Mouse (Mus musculus): ENCODE measurements around the gene Abca9.
A peak's percentile ranks its signal among the peaks of the same experiment; 100 is the strongest.

Abca9 gene

GRCm38 (mm10) chr11:110167459-110168251 is at the start of gene Abca9:
Gene Abca9, minus strand, starts transcription at chr11:110168196.
- peak; percentile 30 for DNase-seq

- no peak for DNase-seq
Measured at GRCm38 (mm10) chr11:110217118-110217517, 49.1 kb upstream of the Abca9 start.

GRCm38 (mm10) chr11:110203930-110204329 is 35.9 kb upstream of the Abca9 start:
- DNase-seq = no peak

- DNase-seq = no peak
Measured at GRCm38 (mm10) chr11:110198882-110199281, 30.9 kb upstream of the Abca9 start.

- no peak for DNase-seq
Measured at GRCm38 (mm10) chr11:110196561-110197306, 28.7 kb upstream of the Abca9 start.

GRCm38 (mm10) chr11:110195310-110195709 is 27.3 kb upstream of the Abca9 start:
- peak; percentile 5 for DNase-seq

- no peak for DNase-seq
Measured at GRCm38 (mm10) chr11:110171212-110171611, 3.2 kb upstream of the Abca9 start.

GRCm38 (mm10) chr11:110165822-110166221 is 2.2 kb downstream of the Abca9 start:
- DNase-seq = no peak

GRCm38 (mm10) chr11:110165409-110165808 is 2.6 kb downstream of the Abca9 start:
- no peak for DNase-seq

- DNase-seq = no peak
Measured at GRCm38 (mm10) chr11:110157059-110157458, 10.9 kb downstream of the Abca9 start.

GRCm38 (mm10) chr11:110155985-110156384 is 12.0 kb downstream of the Abca9 start:
- peak; percentile 37 for DNase-seq

GRCm38 (mm10) chr11:110147640-110148039 is 20.4 kb downstream of the Abca9 start:
- DNase-seq = no peak

- DNase-seq = no peak
Measured at GRCm38 (mm10) chr11:110145421-110145820, 22.6 kb downstream of the Abca9 start.

GRCm38 (mm10) chr11:110130760-110131159 is 37.2 kb downstream of the Abca9 start:
- DNase-seq = no peak

GRCm38 (mm10) chr11:110111137-110111536 is 56.9 kb downstream of the Abca9 start:
- no peak for DNase-seq

- DNase-seq = no peak
Measured at GRCm38 (mm10) chr11:110101437-110101836, 66.6 kb downstream of the Abca9 start.

GRCm38 (mm10) chr11:110098901-110099300 is 69.1 kb downstream of the Abca9 start:
- no peak for DNase-seq

- no peak for DNase-seq
Measured at GRCm38 (mm10) chr11:110097465-110097864, 70.5 kb downstream of the Abca9 start.

- DNase-seq = no peak
Measured at GRCm38 (mm10) chr11:110095858-110096257, 72.1 kb downstream of the Abca9 start, which contains the start of gene Abca8a. Gene Abca8a, minus strand, starts transcription at chr11:110095978.

GRCm38 (mm10) chr11:110094846-110095380 is 73.1 kb downstream of the Abca9 start:
- no peak for DNase-seq

GRCm38 (mm10) chr11:110094236-110094635 is 73.8 kb downstream of the Abca9 start:
- DNase-seq = no peak

GRCm38 (mm10) chr11:110091328-110091727 is 76.7 kb downstream of the Abca9 start:
- no peak for DNase-seq

- DNase-seq = no peak
Measured at GRCm38 (mm10) chr11:110072158-110072557, 95.8 kb downstream of the Abca9 start.

- DNase-seq = no peak
Measured at GRCm38 (mm10) chr11:110061032-110061431, 107.0 kb downstream of the Abca9 start.

All from right cerebral cortex, postnatal 25 days (tissue).